Mouse (Mus musculus) bone marrow macrophage, adult 2 months (primary cell): ENCODE measurements around the gene Vmn1r218.

Source experiments
- CTCF ChIP-seq: IDR thresholded peaks from 2 replicates; pipeline ENCODE4 v1.5.1; 2012; ENCODE audit warnings: low read depth, mild to moderate bottlenecking, low read length, moderate library complexity
- POLR2A ChIP-seq: IDR thresholded peaks from 2 replicates; pipeline ENCODE4 v1.6.1; 2012; ENCODE audit warnings: mild to moderate bottlenecking, low read depth, low read length, borderline replicate concordance

DNA sequence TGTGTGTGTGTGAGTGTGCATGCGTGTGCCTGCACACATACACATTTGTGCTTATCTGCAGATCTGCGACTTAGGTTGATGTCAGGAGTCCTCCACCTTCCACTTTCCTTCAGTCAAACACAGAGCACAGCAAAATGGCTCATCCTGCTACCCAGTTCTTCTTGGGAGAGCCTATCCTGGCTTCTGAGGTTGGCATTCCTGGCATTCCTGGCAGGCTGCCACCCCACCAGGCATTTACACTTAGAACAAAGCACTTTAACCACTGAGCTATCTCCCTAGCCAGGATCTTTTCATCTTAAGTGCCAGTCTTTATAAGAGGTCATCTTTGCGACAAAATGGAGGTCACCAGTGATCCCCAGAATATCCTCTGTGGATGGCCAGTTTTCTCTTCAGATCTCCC, 24.9 kb downstream of the Vmn1r218 start:
- TF ChIP-seq CTCF (no peak), POLR2A (no peak)
